Mouse (Mus musculus): ENCODE measurements around the gene Rfk.

Rfk gene

GRCm38 (mm10) chr19:17393841-17394591, at the start of gene Rfk:
Rfk (plus strand) TSS chr19:17394043.
- DNase-seq: peak; percentile 91

GRCm38 (mm10) chr19:17344881-17345280, 49.0 kb upstream of the Rfk start:
- DNase-seq: no peak

- DNase-seq: no peak
Measured at GRCm38 (mm10) chr19:17346716-17347474, 46.9 kb upstream of the Rfk start.

- no peak for DNase-seq
Measured at GRCm38 (mm10) chr19:17347852-17348251, 46.0 kb upstream of the Rfk start.

GRCm38 (mm10) chr19:17353727-17354126, 40.1 kb upstream of the Rfk start:
- DNase-seq: no peak

- no peak for DNase-seq
Measured at GRCm38 (mm10) chr19:17354362-17354761, 39.5 kb upstream of the Rfk start.

- no peak for DNase-seq
Measured at GRCm38 (mm10) chr19:17354797-17355196, 39.0 kb upstream of the Rfk start.

- no peak for DNase-seq
Measured at GRCm38 (mm10) chr19:17355361-17355760, 38.5 kb upstream of the Rfk start.

- DNase-seq: peak; percentile 80
Measured at GRCm38 (mm10) chr19:17355950-17356867, 37.6 kb upstream of the Rfk start.

- no peak for DNase-seq
Measured at GRCm38 (mm10) chr19:17356932-17357331, 36.9 kb upstream of the Rfk start.

- no peak for DNase-seq
Measured at GRCm38 (mm10) chr19:17357391-17357790, 36.5 kb upstream of the Rfk start.

GRCm38 (mm10) chr19:17359315-17359890, 34.4 kb upstream of the Rfk start:
- no peak for DNase-seq

- no peak for DNase-seq
Measured at GRCm38 (mm10) chr19:17361181-17361580, 32.7 kb upstream of the Rfk start.

GRCm38 (mm10) chr19:17364741-17365140, 29.1 kb upstream of the Rfk start:
- peak; percentile 34 for DNase-seq

GRCm38 (mm10) chr19:17366364-17367090, 27.3 kb upstream of the Rfk start:
- DNase-seq: no peak

GRCm38 (mm10) chr19:17368557-17368956, 25.3 kb upstream of the Rfk start:
- DNase-seq: no peak

GRCm38 (mm10) chr19:17369581-17369980, 24.3 kb upstream of the Rfk start:
- DNase-seq: no peak

GRCm38 (mm10) chr19:17372701-17373100, 21.1 kb upstream of the Rfk start, which contains the start of gene Gcnt1:
Gcnt1 (minus strand) TSS chr19:17372844.
- no peak for DNase-seq

GRCm38 (mm10) chr19:17378845-17379244, 15.0 kb upstream of the Rfk start:
- no peak for DNase-seq

GRCm38 (mm10) chr19:17380549-17380948, 13.3 kb upstream of the Rfk start:
- DNase-seq: no peak

GRCm38 (mm10) chr19:17382807-17383397, 10.9 kb upstream of the Rfk start:
- DNase-seq: no peak

- no peak for DNase-seq
Measured at GRCm38 (mm10) chr19:17385022-17385421, 8.8 kb upstream of the Rfk start.
